Mouse (Mus musculus): ENCODE data around the gene Tmem120a. TPM values are rescaled to one million over a fixed set of nuclear protein-coding genes. Genes with fewer than 3 reads are reported as not detected.

Gene Tmem120a
- polyA plus RNA-seq, 1 experiment from 2014 or later = 62.5 TPM

DNA sequence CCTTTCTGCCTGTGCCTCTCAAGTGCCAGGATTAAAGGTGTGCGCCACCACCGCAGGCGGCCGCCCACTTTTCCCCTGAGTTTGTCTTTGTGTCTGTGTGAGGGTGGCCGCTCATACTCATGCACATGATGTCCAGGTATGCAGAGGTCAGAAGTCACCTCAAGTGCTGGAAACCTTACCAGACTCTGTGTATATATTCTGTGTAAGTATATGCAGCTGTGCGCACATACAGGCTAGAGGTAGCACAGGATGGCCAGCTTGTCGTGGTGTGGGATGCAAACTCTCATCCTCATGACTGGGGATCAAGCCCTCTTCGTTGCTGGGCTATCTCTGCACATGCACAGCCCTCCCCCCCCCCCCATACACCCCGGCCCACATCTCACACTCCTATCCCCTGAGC is 16.4 kb downstream of the Tmem120a start:
- H3K9me3 ChIP-seq (ENCODE audit: control insufficient read depth, low read length) = no peaks in the 10 kb centered on the region
- WGBS = 86% methylated on average over 9 of the region's 9 CpGs
- no peak for ATAC-seq (ENCODE audit: low FRiP score)
- H3K27me3 ChIP-seq (ENCODE audit: control insufficient read depth, insufficient read depth, low read length) = no peaks in the 10 kb centered on the region
- H3K36me3 ChIP-seq (ENCODE audit: control insufficient read depth, insufficient read depth, low read length) = peaks cover 14% of the 10 kb centered on the region
- H3K4me1 ChIP-seq (replicated peaks; ENCODE audit: control insufficient read depth, insufficient read depth, low read length) = peaks cover 28% of the 10 kb centered on the region
- no peak overlapping the region for H3K4me2 ChIP-seq (replicated peaks; ENCODE audit: low read depth, low read length)
- no peak for DNase-seq (ENCODE audit: low spot score)
- H3K4me3 ChIP-seq (ENCODE audit: low read depth, low read length) = no peak overlapping the region
- no peak overlapping the region for H3K27ac ChIP-seq (ENCODE audit: low read depth, low read length)
- no peak overlapping the region for H3K9ac ChIP-seq (ENCODE audit: low read depth, low read length)

- Histone ChIP-seq H3K4me1 (replicated peaks; ENCODE audit: control insufficient read depth, insufficient read depth, low read length) (peaks cover 28% of the 10 kb centered on the region), H3K36me3 (ENCODE audit: control insufficient read depth, insufficient read depth, low read length) (peaks cover 14% of the 10 kb centered on the region), H3K9ac (ENCODE audit: low read depth, low read length) (peak overlapping the region; percentile 35), H3K4me3 (ENCODE audit: low read depth, low read length) (no peak overlapping the region), H3K27me3 (ENCODE audit: control insufficient read depth, insufficient read depth, low read length) (no peaks in the 10 kb centered on the region), H3K4me2 (replicated peaks; ENCODE audit: low read depth, low read length) (peak overlapping the region; percentile 54), H3K9me3 (ENCODE audit: control insufficient read depth, low read length) (no peaks in the 10 kb centered on the region), H3K27ac (ENCODE audit: low read depth, low read length) (peak overlapping the region; percentile 98)
- DNase-seq (ENCODE audit: low spot score) (no peak), ATAC-seq (ENCODE audit: low FRiP score) (no peak)
- 85% methylated on average over 2 of the region's 2 CpGs for WGBS
Observed at GRCm38 (mm10) chr5:135726641-135727346, 17.5 kb downstream of the Tmem120a start.

GRCm38 (mm10) chr5:135725991-135726390 is 18.3 kb downstream of the Tmem120a start:
- peak; percentile 39 for DNase-seq (ENCODE audit: low spot score)
- H3K4me1 ChIP-seq (replicated peaks; ENCODE audit: control insufficient read depth, insufficient read depth, low read length) = peaks cover 28% of the 10 kb centered on the region
- H3K4me3 ChIP-seq (ENCODE audit: low read depth, low read length) = peak overlapping the region; percentile 25
- peaks cover 9% of the 10 kb centered on the region; the same call in 1 of the 2 replicates for H3K36me3 ChIP-seq (ENCODE audit: control insufficient read depth, insufficient read depth, low read length)
- ATAC-seq (ENCODE audit: low FRiP score) = 0 out of 2 replicates have a peak, but pooled peaks have one; percentile 1
- peak overlapping the region; percentile 35 for H3K9ac ChIP-seq (ENCODE audit: low read depth, low read length)
- no peaks in the 10 kb centered on the region for H3K27me3 ChIP-seq (ENCODE audit: control insufficient read depth, insufficient read depth, low read length)
- peak overlapping the region; percentile 98 for H3K27ac ChIP-seq (ENCODE audit: low read depth, low read length)
- WGBS = 23% methylated on average over 6 of the region's 6 CpGs
- H3K4me2 ChIP-seq (replicated peaks; ENCODE audit: low read depth, low read length) = peak overlapping the region; percentile 54
- no peaks in the 10 kb centered on the region for H3K9me3 ChIP-seq (ENCODE audit: control insufficient read depth, low read length)

DNA sequence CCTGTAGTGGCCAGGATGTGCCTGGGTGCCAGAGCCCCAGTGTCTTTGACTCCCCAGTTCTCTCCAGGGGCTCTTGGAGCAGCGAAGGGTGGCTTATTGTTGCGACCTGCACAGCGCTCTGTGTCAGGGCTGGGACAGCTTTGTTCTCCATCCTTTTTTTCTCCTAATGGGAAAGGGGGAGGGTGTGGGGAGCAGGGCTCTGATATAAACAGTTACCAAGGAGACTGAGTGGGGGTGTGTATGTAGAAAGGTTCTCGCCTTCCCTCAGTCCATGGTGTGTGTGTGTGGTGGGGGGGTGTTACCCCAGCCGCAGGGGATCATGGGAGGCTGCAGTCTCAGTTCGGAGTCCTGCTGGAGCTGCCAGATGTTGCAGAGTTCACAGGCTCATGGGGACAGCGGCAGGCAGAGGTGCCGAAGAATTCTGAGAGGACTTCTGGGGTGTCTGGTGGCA is 18.8 kb downstream of the Tmem120a start:
- H3K27ac ChIP-seq (ENCODE audit: low read depth, low read length) = peak overlapping the region; percentile 98
- H3K27me3 ChIP-seq (ENCODE audit: control insufficient read depth, insufficient read depth, low read length) = no peaks in the 10 kb centered on the region
- H3K4me2 ChIP-seq (replicated peaks; ENCODE audit: low read depth, low read length) = peak overlapping the region; percentile 54
- DNase-seq (ENCODE audit: low spot score) (peak; percentile 83), ATAC-seq (ENCODE audit: low FRiP score) (peak; percentile 93)
- WGBS = 7% methylated on average over 8 of the region's 8 CpGs
- peak overlapping the region; percentile 25 for H3K4me3 ChIP-seq (ENCODE audit: low read depth, low read length)
- H3K4me1 ChIP-seq (replicated peaks; ENCODE audit: control insufficient read depth, insufficient read depth, low read length) = peaks cover 28% of the 10 kb centered on the region
- peak overlapping the region; percentile 35 for H3K9ac ChIP-seq (ENCODE audit: low read depth, low read length)
- peaks cover 5% of the 10 kb centered on the region; the same call in 1 of the 2 replicates for H3K36me3 ChIP-seq (ENCODE audit: control insufficient read depth, insufficient read depth, low read length)
- H3K9me3 ChIP-seq (ENCODE audit: control insufficient read depth, low read length) = no peaks in the 10 kb centered on the region

- Histone ChIP-seq H3K27ac (ENCODE audit: low read depth, low read length) (peak overlapping the region; percentile 98), H3K4me2 (replicated peaks; ENCODE audit: low read depth, low read length) (peak overlapping the region; percentile 54), H3K4me3 (ENCODE audit: low read depth, low read length) (no peak overlapping the region), H3K36me3 (ENCODE audit: control insufficient read depth, insufficient read depth, low read length) (no peaks in the 10 kb centered on the region), H3K9ac (ENCODE audit: low read depth, low read length) (peak overlapping the region; percentile 35), H3K27me3 (ENCODE audit: control insufficient read depth, insufficient read depth, low read length) (no peaks in the 10 kb centered on the region), H3K9me3 (ENCODE audit: control insufficient read depth, low read length) (no peaks in the 10 kb centered on the region), H3K4me1 (replicated peaks; ENCODE audit: control insufficient read depth, insufficient read depth, low read length) (peaks cover 28% of the 10 kb centered on the region)
- 4% methylated on average over 9 of the region's 9 CpGs for WGBS
- peak; percentile 88 for ATAC-seq (ENCODE audit: low FRiP score)
- peak; percentile 75 for DNase-seq (ENCODE audit: low spot score)
Observed at GRCm38 (mm10) chr5:135724536-135725322, 19.5 kb downstream of the Tmem120a start.

DNA sequence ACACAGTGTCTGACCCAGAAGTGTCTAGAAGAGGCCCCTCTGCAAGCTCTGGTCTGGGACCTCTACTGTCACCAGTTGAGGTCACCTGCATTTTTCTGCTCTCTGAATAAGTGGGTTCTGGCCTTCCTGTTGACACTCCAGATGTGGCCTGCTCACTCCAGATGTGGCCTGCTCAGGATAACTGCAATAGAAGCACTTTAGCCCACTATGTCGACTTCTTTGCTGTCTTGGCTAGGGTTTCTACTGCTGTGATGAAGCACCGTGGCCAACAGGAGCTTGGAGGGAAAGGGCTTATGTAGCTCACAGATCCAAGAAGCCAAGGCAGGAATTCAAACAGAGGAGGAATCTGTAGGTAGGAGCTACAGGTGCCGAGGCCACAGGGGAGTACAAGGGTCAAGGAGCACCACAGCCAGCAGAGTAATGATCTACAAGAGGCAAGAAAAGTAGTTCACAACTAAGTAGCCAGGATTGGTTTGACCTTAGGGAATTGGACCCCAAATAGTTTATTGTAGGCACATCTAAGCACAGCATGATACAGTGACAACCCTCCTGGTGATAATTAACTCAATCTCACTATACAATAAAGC is 21.0 kb downstream of the Tmem120a start:
- no peak for DNase-seq (ENCODE audit: low spot score)
- WGBS = 82% methylated on average over 3 of the region's 3 CpGs
- no peak for ATAC-seq (ENCODE audit: low FRiP score)
- H3K9ac ChIP-seq (ENCODE audit: low read depth, low read length) = no peak overlapping the region
- H3K27me3 ChIP-seq (ENCODE audit: control insufficient read depth, insufficient read depth, low read length) = no peaks in the 10 kb centered on the region
- H3K9me3 ChIP-seq (ENCODE audit: control insufficient read depth, low read length) = no peaks in the 10 kb centered on the region
- no peak overlapping the region for H3K27ac ChIP-seq (ENCODE audit: low read depth, low read length)
- H3K4me3 ChIP-seq (ENCODE audit: low read depth, low read length) = no peak overlapping the region
- no peak overlapping the region for H3K4me2 ChIP-seq (replicated peaks; ENCODE audit: low read depth, low read length)
- no peaks in the 10 kb centered on the region for H3K36me3 ChIP-seq (ENCODE audit: control insufficient read depth, insufficient read depth, low read length)
- H3K4me1 ChIP-seq (replicated peaks; ENCODE audit: control insufficient read depth, insufficient read depth, low read length) = peaks cover 28% of the 10 kb centered on the region

DNA sequence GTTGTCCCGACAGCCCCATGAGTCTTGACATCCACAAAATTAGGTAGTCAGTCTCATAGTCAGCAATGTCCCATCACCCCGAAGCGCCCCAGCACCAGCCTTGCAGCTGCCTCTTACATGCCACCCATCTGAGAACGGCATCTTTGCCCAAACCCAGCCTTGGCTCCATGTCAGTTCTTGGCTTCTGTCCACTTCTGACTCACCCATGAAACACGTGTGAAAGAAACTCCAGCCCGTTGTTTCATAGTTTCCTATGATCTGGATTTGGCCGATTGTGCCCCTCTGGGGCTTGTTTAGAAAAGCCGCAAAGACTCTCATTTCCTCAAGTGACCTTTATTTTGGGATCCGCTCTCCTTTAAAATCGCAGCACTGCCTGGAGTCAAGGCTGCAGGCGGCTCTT is 22.1 kb downstream of the Tmem120a start:
- no peak for ATAC-seq (ENCODE audit: low FRiP score)
- H3K4me1 ChIP-seq (replicated peaks; ENCODE audit: control insufficient read depth, insufficient read depth, low read length) = peaks cover 25% of the 10 kb centered on the region
- no peak overlapping the region for H3K4me2 ChIP-seq (replicated peaks; ENCODE audit: low read depth, low read length)
- 88% methylated on average over 11 of the region's 11 CpGs for WGBS
- no peaks in the 10 kb centered on the region for H3K9me3 ChIP-seq (ENCODE audit: control insufficient read depth, low read length)
- no peaks in the 10 kb centered on the region for H3K27me3 ChIP-seq (ENCODE audit: control insufficient read depth, insufficient read depth, low read length)
- no peak overlapping the region for H3K27ac ChIP-seq (ENCODE audit: low read depth, low read length)
- no peak overlapping the region for H3K9ac ChIP-seq (ENCODE audit: low read depth, low read length)
- H3K4me3 ChIP-seq (ENCODE audit: low read depth, low read length) = no peak overlapping the region
- H3K36me3 ChIP-seq (ENCODE audit: control insufficient read depth, insufficient read depth, low read length) = no peaks in the 10 kb centered on the region
- no peak for DNase-seq (ENCODE audit: low spot score)

DNA sequence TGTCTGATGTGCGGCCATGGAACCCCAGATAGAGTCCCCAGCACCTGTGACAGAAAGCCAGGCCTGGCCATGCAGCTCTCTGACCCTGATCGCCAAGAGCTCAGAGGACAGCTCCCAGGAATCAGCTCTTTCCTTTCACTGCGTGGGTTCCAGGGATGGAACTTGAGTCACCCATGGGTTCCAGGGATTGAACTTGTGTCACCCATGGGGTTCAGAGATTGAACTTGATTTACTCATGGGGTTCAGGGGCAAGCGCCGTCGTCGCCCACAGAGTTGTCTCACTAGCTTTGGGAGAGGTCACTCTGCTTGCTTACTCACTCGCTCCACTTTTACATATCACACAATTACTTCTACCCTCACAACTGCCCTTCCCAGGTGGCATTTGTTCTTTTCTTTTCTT is 23.2 kb downstream of the Tmem120a start:
- Histone ChIP-seq H3K4me2 (replicated peaks; ENCODE audit: low read depth, low read length) (no peak overlapping the region), H3K9ac (ENCODE audit: low read depth, low read length) (no peak overlapping the region), H3K9me3 (ENCODE audit: control insufficient read depth, low read length) (no peaks in the 10 kb centered on the region), H3K4me1 (replicated peaks; ENCODE audit: control insufficient read depth, insufficient read depth, low read length) (peaks cover 18% of the 10 kb centered on the region), H3K27me3 (ENCODE audit: control insufficient read depth, insufficient read depth, low read length) (no peaks in the 10 kb centered on the region), H3K4me3 (ENCODE audit: low read depth, low read length) (no peak overlapping the region), H3K27ac (ENCODE audit: low read depth, low read length) (no peak overlapping the region), H3K36me3 (ENCODE audit: control insufficient read depth, insufficient read depth, low read length) (no peaks in the 10 kb centered on the region)
- 96% methylated on average over 8 of the region's 8 CpGs for WGBS
- no peak for ATAC-seq (ENCODE audit: low FRiP score)
- no peak for DNase-seq (ENCODE audit: low spot score)
